Comparison of ENCODE assay signal across 8 mouse cellular contexts in genomic region chr8:86820186-86820755, GRCm38 (mm10).
DNase-seq lines count a peak whose midpoint lies in the region; ATAC-seq and TF ChIP-seq lines count a peak whose summit lies in the region.
"Had no signal": no experiment of that assay in that cellular context is flagged by ENCODE, and none has a peak within 500 bp of the region (broad histone marks: within the 10 kb centered on the region; RNA-seq: fewer than 3 reads in every experiment).

No protein-coding gene starts in this region.

- no peaks in the 10 kb centered on the region for H3K36me3 ChIP-seq in hindbrain, embryonic 12.5 days
- H3K36me3 ChIP-seq in hindbrain, embryonic 13.5 days = no peaks in the 10 kb centered on the region
- no peaks in the 10 kb centered on the region for H3K36me3 ChIP-seq in embryonic facial prominence, embryonic 10.5 days (replicated peaks)
- H3K36me3 ChIP-seq: hindbrain, embryonic 10.5 days had no signal

- no peaks in the 10 kb centered on the region for H3K9me3 ChIP-seq in hindbrain, embryonic 12.5 days (replicated peaks)
- no peaks in the 10 kb centered on the region for H3K9me3 ChIP-seq in hindbrain, embryonic 13.5 days
- no peaks in the 10 kb centered on the region for H3K9me3 ChIP-seq in embryonic facial prominence, embryonic 10.5 days
- H3K9me3 ChIP-seq: hindbrain, embryonic 10.5 days had no signal

- H3K4me1 ChIP-seq in hindbrain, embryonic 12.5 days = peaks cover 10% of the 10 kb centered on the region
- H3K4me1 ChIP-seq in hindbrain, embryonic 13.5 days (replicated peaks) = peaks cover 15% of the 10 kb centered on the region
- peaks cover 18% of the 10 kb centered on the region for H3K4me1 ChIP-seq in embryonic facial prominence, embryonic 10.5 days
- peaks cover 10% of the 10 kb centered on the region for H3K4me1 ChIP-seq in embryonic fibroblast, embryonic 13.5 days (ENCODE audit: control insufficient read depth, insufficient read depth, low read length)

- no peak overlapping the region for H3K4me2 ChIP-seq in hindbrain, embryonic 12.5 days (replicated peaks)
- H3K4me2 ChIP-seq in hindbrain, embryonic 13.5 days = no peak overlapping the region

- no peak for TF ChIP-seq CTCF in embryonic fibroblast, embryonic 13.5 days (IDR thresholded peaks at IDR 0.05; ENCODE audit: borderline replicate concordance, insufficient read depth, low read length)

- no peak overlapping the region for H3K4me3 ChIP-seq in hindbrain, embryonic 12.5 days
- no peak overlapping the region for H3K4me3 ChIP-seq in hindbrain, embryonic 13.5 days
- H3K4me3 ChIP-seq in embryonic facial prominence, embryonic 10.5 days = no peak overlapping the region
- no peak overlapping the region for H3K4me3 ChIP-seq in embryonic fibroblast, embryonic 13.5 days (ENCODE audit: insufficient read depth, low read length)
- H3K4me3 ChIP-seq: hindbrain, embryonic 10.5 days had no signal

- no peak overlapping the region for H3K9ac ChIP-seq in hindbrain, embryonic 12.5 days
- H3K9ac ChIP-seq in hindbrain, embryonic 13.5 days = no peak overlapping the region

- ATAC-seq in hindbrain, embryonic 12.5 days (ENCODE audit: low FRiP score) = no peak
- no peak for ATAC-seq in hindbrain, embryonic 13.5 days (ENCODE audit: low FRiP score)
- ATAC-seq in megakaryocyte-erythroid progenitor cell, adult 5-6 weeks (replicated peaks; ENCODE audit: low FRiP score, low TSS enrichment, poor library complexity, severe bottlenecking) = 0 out of 2 replicates have a peak, but pooled peaks have one; percentile 20

- H3K27me3 ChIP-seq in hindbrain, embryonic 12.5 days = no peaks in the 10 kb centered on the region
- H3K27me3 ChIP-seq in hindbrain, embryonic 13.5 days = no peaks in the 10 kb centered on the region
- no peaks in the 10 kb centered on the region for H3K27me3 ChIP-seq in embryonic facial prominence, embryonic 10.5 days (replicated peaks; ENCODE audit: low read depth, poor library complexity, severe bottlenecking)

- TF ChIP-seq POLR2A in embryonic fibroblast, embryonic 13.5 days (IDR thresholded peaks at IDR 0.05; ENCODE audit: low read depth, low read length) = no peak

- no peak for DNase-seq in embryonic facial prominence, embryonic 10.5 days (ENCODE audit: low spot score)
- no peak for DNase-seq in adrenal gland, adult 8-10 months
- no peak for DNase-seq in cerebellum, adult 11 months

- H3K27ac ChIP-seq in hindbrain, embryonic 12.5 days = peak overlapping the region; percentile 9; the same call in 1 of the 2 replicates
- no peak overlapping the region; the same call in 1 of the 2 replicates for H3K27ac ChIP-seq in hindbrain, embryonic 13.5 days
- H3K27ac ChIP-seq in embryonic facial prominence, embryonic 10.5 days (replicated peaks) = peak overlapping the region; percentile 36
- peak overlapping the region; percentile 51 for H3K27ac ChIP-seq in embryonic fibroblast, embryonic 13.5 days (ENCODE audit: insufficient read depth, low read length)
- H3K27ac ChIP-seq: hindbrain, embryonic 10.5 days had no signal

- 62% methylated on average over 2 of the region's 2 CpGs for WGBS in hindbrain, embryonic 12.5 days
- WGBS in hindbrain, embryonic 13.5 days = 61% methylated on average over 2 of the region's 2 CpGs
- WGBS in embryonic facial prominence, embryonic 10.5 days = 62% methylated on average over 2 of the region's 2 CpGs
